Mouse (Mus musculus) CH12.LX (cell line): ENCODE results near the gene Nufip1. TPM values are rescaled to one million over a fixed set of nuclear protein-coding genes. Genes with fewer than 3 reads are reported as not detected.

Source experiments
- DNase-seq: peaks from one replicate; pipeline ENCODE4 v3.0.0-alpha.2; 2013; ENCODE audit errors: extremely low read depth
- H3K27ac ChIP-seq: 2 replicates; pipeline ENCODE4 v1.5.1; 2012; ENCODE audit warnings: low read depth, mild to moderate bottlenecking, control low read depth, moderate library complexity; ENCODE audit not compliant: insufficient read depth
- H3K27me3 ChIP-seq: replicated peaks from 2 replicates; pipeline ENCODE3; 2012; ENCODE audit warnings: inconsistent platforms
- H3K36me3 ChIP-seq, 2 experiments: replicated peaks in 1 of 2; 2 replicates each; pipeline versions ENCODE3 to v1.6.1; 2012; ENCODE audit warnings: inconsistent platforms in 1 of 2, low read length in 1 of 2, mild to moderate bottlenecking in 1 of 2, mixed read lengths in 1 of 2, moderate library complexity in 1 of 2; ENCODE audit not compliant: control insufficient read depth in 1 of 2, insufficient read depth in 1 of 2
- H3K4me1 ChIP-seq, 2 experiments: 2 replicates each; pipeline ENCODE4 v1.6.1; 2012; ENCODE audit warnings: inconsistent platforms in 1 of 2, moderate library complexity in 1 of 2; ENCODE audit not compliant: insufficient read depth in 2 of 2, control insufficient read depth in 1 of 2
- H3K4me2 ChIP-seq: 2 replicates; pipeline ENCODE4 v1.6.1; 2012; ENCODE audit warnings: low read depth, mild to moderate bottlenecking, control low read depth; ENCODE audit not compliant: poor library complexity, insufficient read depth, severe bottlenecking
- H3K4me3 ChIP-seq, 3 experiments: fragments of 150-350 bp in 1 of 3; sonication (generic) in 1 of 3; replicated peaks in 1 of 3; 2 replicates each; pipeline versions ENCODE3 to v1.5.1; 2011 to 2012; ENCODE audit warnings: low read depth in 2 of 3, low read length in 2 of 3, mild to moderate bottlenecking in 2 of 3, moderate library complexity in 2 of 3, control low read depth in 1 of 3, improper control_type of control experiment in 1 of 3, inconsistent platforms in 1 of 3, mixed read lengths in 1 of 3; ENCODE audit not compliant: poor library complexity in 1 of 3
- H3K79me2 ChIP-seq: replicated peaks from 2 replicates; pipeline ENCODE4 v1.6.1; 2012; ENCODE audit warnings: mild to moderate bottlenecking, moderate library complexity; ENCODE audit not compliant: control insufficient read depth, poor library complexity, insufficient read depth, severe bottlenecking; ENCODE audit errors: extremely low read depth
- H3K9ac ChIP-seq: 2 replicates; pipeline ENCODE4 v1.6.1; 2012; ENCODE audit warnings: low read depth, mild to moderate bottlenecking, control low read depth, moderate library complexity; ENCODE audit not compliant: insufficient read depth
- H3K9me3 ChIP-seq: replicated peaks from 2 replicates; pipeline ENCODE3; 2012; ENCODE audit warnings: low read length, inconsistent platforms, mixed read lengths
- BHLHE40 ChIP-seq: IDR thresholded peaks from 2 replicates; pipeline ENCODE4 v1.6.1; 2011; ENCODE audit warnings: mild to moderate bottlenecking, low read depth, low read length, improper control_type of control experiment
- CTCF ChIP-seq, 2 experiments: IDR thresholded peaks in 1 of 2; conservative IDR thresholded peaks in 1 of 2; 2 replicates each; pipeline ENCODE4 v1.5.1; 2011 to 2012; ENCODE audit warnings: low read depth in 2 of 2, low read length in 2 of 2, improper control_type of control experiment in 1 of 2, inconsistent platforms in 1 of 2, mild to moderate bottlenecking in 1 of 2, moderate library complexity in 1 of 2
- E2F4 ChIP-seq: IDR thresholded peaks from 2 replicates; pipeline ENCODE4 v1.6.1; 2011; ENCODE audit warnings: low read depth, low read length, improper control_type of control experiment; ENCODE audit not compliant: insufficient replicate concordance
- ELF1 ChIP-seq: IDR thresholded peaks from 2 replicates; pipeline ENCODE4 v1.6.1; 2014; ENCODE audit warnings: low read depth, mild to moderate bottlenecking, inconsistent platforms, low read length, improper control_type of control experiment
- HCFC1 ChIP-seq: IDR thresholded peaks from 2 replicates; pipeline ENCODE4 v1.6.1; 2012; ENCODE audit warnings: low read depth, mild to moderate bottlenecking, inconsistent platforms, low read length, improper control_type of control experiment
- IRF4 ChIP-seq: IDR thresholded peaks from 2 replicates; pipeline ENCODE4 v1.6.1; 2014; ENCODE audit warnings: low read depth, mild to moderate bottlenecking, inconsistent platforms, low read length, improper control_type of control experiment
- JUN ChIP-seq: IDR thresholded peaks from 2 replicates; pipeline ENCODE4 v1.6.1; 2011; ENCODE audit warnings: low read depth, mild to moderate bottlenecking, low read length, improper control_type of control experiment, moderate library complexity; ENCODE audit not compliant: insufficient read depth
- JUND ChIP-seq: conservative IDR thresholded peaks from 2 replicates; pipeline ENCODE4 v1.6.1; 2011; ENCODE audit warnings: low read depth, low read length, improper control_type of control experiment
- KAT2A ChIP-seq: IDR thresholded peaks from 2 replicates; pipeline ENCODE4 v1.6.1; 2012; ENCODE audit warnings: low read length, improper control_type of control experiment, inconsistent platforms; ENCODE audit not compliant: insufficient replicate concordance
- MAX ChIP-seq: IDR thresholded peaks from 2 replicates; pipeline ENCODE4 v1.6.1; 2011; ENCODE audit warnings: low read length, improper control_type of control experiment
- MXI1 ChIP-seq: IDR thresholded peaks from 2 replicates; pipeline ENCODE4 v1.6.1; 2011; ENCODE audit warnings: mild to moderate bottlenecking, low read depth, low read length, improper control_type of control experiment
- NRF1 ChIP-seq: IDR thresholded peaks from 2 replicates; pipeline ENCODE4 v1.6.1; 2014; ENCODE audit warnings: low read depth, mild to moderate bottlenecking, inconsistent platforms, low read length, improper control_type of control experiment, moderate library complexity
- SMC3 ChIP-seq: IDR thresholded peaks from 2 replicates; pipeline ENCODE4 v1.6.1; 2011; ENCODE audit warnings: low read depth, low read length, improper control_type of control experiment
- TBP ChIP-seq: conservative IDR thresholded peaks from 2 replicates; pipeline ENCODE4 v1.6.1; 2011; ENCODE audit warnings: low read depth, low read length, improper control_type of control experiment
- TCF12 ChIP-seq: IDR thresholded peaks from 2 replicates; pipeline ENCODE4 v1.6.1; 2014; ENCODE audit warnings: low read depth, mild to moderate bottlenecking, inconsistent platforms, low read length, improper control_type of control experiment
- USF2 ChIP-seq: conservative IDR thresholded peaks from 2 replicates; pipeline ENCODE4 v1.6.1; 2011; ENCODE audit warnings: low read depth, low read length, improper control_type of control experiment
- ZC3H11A ChIP-seq: IDR thresholded peaks from 2 replicates; pipeline ENCODE4 v1.6.1; 2012; ENCODE audit warnings: low read depth, mild to moderate bottlenecking, inconsistent platforms, low read length, improper control_type of control experiment
- ZMIZ1 ChIP-seq: IDR thresholded peaks from 2 replicates; pipeline ENCODE4 v1.6.1; 2012; ENCODE audit warnings: low read depth, mild to moderate bottlenecking, inconsistent platforms, low read length, improper control_type of control experiment
- ZNF384 ChIP-seq: IDR thresholded peaks from 2 replicates; pipeline ENCODE4 v1.6.1; 2012; ENCODE audit warnings: low read depth, low read length, improper control_type of control experiment, inconsistent platforms
- dilution Hi-C: fragments of 300-500 bp; cut with MboI; formaldehyde crosslinking; loops from 2 replicates; pipeline ENCODE4 v1.14.3; 2020; ENCODE audit warnings: low sequenced_read_pairs; ENCODE audit not compliant: extremely low pct_unique_long_range_greater_than_20kb, extremely low pct_ligation_motif_present
- in situ Hi-C: fragments of 300-500 bp; cut with MboI; formaldehyde crosslinking; loops from 3 replicates; pipeline ENCODE4 v1.14.3; 2019; ENCODE audit warnings: low sequenced_read_pairs, low pct_ligation_motif_present, low pct_unique_long_range_greater_than_20kb, mixed read lengths
- polyA plus RNA-seq: library from polyadenylated mRNA; unstranded; fragments of >175 nt; gene quantifications from 2 replicates; pipeline ENCODE4 v1.2.1, GENCODE M21; 2012; ENCODE audit warnings: low read depth; ENCODE audit not compliant: insufficient read length
- total RNA-seq, 2 experiments: library from RNA; depleted of rRNA; stranded (reverse); fragments of 300-350 nt in 1 of 2; fragments of >200 nt in 1 of 2; gene quantifications; 2 replicates each; pipeline ENCODE4 v1.2.3; 2012 to 2014

Gene Nufip1
- total and polyA plus RNA-seq, 3 experiments: 14.8 to 32.1 (median 24.6) TPM

- TF ChIP-seq NRF1 (no peak), TCF12 (peak; percentile 78), SMC3 (no peak), ZNF384 (no peak), IRF4 (peak; percentile 99), ELF1 (0 out of 2 replicates have a peak, but pooled peaks have one; percentile 42), KAT2A (no peak), ZMIZ1 (no peak), CTCF (conservative IDR thresholded peaks at IDR 0.05 in 1 of 2, IDR thresholded peaks at IDR 0.05 in 1 of 2; ENCODE audit: low read depth in 2 of 2, low read length in 2 of 2) (no peak)
Measured at GRCm38 (mm10) chr14:76179343-76179742, 68.7 kb downstream of the Nufip1 start (continued).

- no peak for TF ChIP-seq MAX
- TF ChIP-seq ZNF384: no peak
- no peak for TF ChIP-seq BHLHE40
- no peak for TF ChIP-seq HCFC1
- TF ChIP-seq USF2: no peak
- no peak for TF ChIP-seq MXI1
- no peak for TF ChIP-seq TCF12
- no peak for TF ChIP-seq JUND
- no peak for TF ChIP-seq ZC3H11A
- TF ChIP-seq ELF1: no peak
- no peak for TF ChIP-seq SMC3
- no peak for TF ChIP-seq TBP
- TF ChIP-seq CTCF (conservative IDR thresholded peaks at IDR 0.05 in 1 of 2, IDR thresholded peaks at IDR 0.05 in 1 of 2; ENCODE audit: low read depth in 2 of 2, low read length in 2 of 2): no peak
- DNase-seq: no peak
- no peak overlapping the region for H3K4me2 ChIP-seq
- no peak overlapping the region for H3K4me3 ChIP-seq
- in situ Hi-C loops (no loop called here), dilution Hi-C loops (no loop called here)
- H3K79me2 ChIP-seq: no peaks in the 10 kb centered on the region
- H3K27me3 ChIP-seq: no peaks in the 10 kb centered on the region
- H3K9me3 ChIP-seq: no peaks in the 10 kb centered on the region
- H3K9ac ChIP-seq: no peak overlapping the region
- no peak overlapping the region for H3K27ac ChIP-seq
- no peaks in the 10 kb centered on the region; a peak in 1 of 4 replicates for H3K4me1 ChIP-seq
- H3K36me3 ChIP-seq: no peaks in the 10 kb centered on the region
Measured at GRCm38 (mm10) chr14:76185358-76185757, 74.7 kb downstream of the Nufip1 start.

GRCm38 (mm10) chr14:76186299-76186698, 75.6 kb downstream of the Nufip1 start:
- dilution Hi-C loops: no loop called here
- H3K9me3 ChIP-seq: peaks cover 4% of the 10 kb centered on the region
- no peaks in the 10 kb centered on the region for H3K79me2 ChIP-seq

More at GRCm38 (mm10) chr14:76186299-76186698, 75.6 kb downstream of the Nufip1 start:
- TF ChIP-seq SMC3 (no peak), E2F4 (no peak), CTCF (conservative IDR thresholded peaks at IDR 0.05 in 1 of 2, IDR thresholded peaks at IDR 0.05 in 1 of 2; ENCODE audit: low read depth in 2 of 2, low read length in 2 of 2) (no peak), JUN (no peak)
- Histone ChIP-seq H3K9ac (no peak overlapping the region), H3K36me3 (no peaks in the 10 kb centered on the region), H3K27me3 (no peaks in the 10 kb centered on the region), H3K4me3 (no peak overlapping the region), H3K27ac (no peak overlapping the region), H3K4me2 (no peak overlapping the region), H3K4me1 (no peaks in the 10 kb centered on the region)
- no peak for DNase-seq
- in situ Hi-C loops: no loop called here

Other genes with a start within 250 kb of the Nufip1 start
- gene Kctd4, start 155.9 kb upstream of the Nufip1 start, total RNA-seq (2012; rRNA removed): 0.08 TPM in 1 of 2 replicates, not detected in the other
- not detected in 2 replicates for gene Kctd4, start 155.9 kb upstream of the Nufip1 start, total RNA-seq (2014; rRNA removed)
- 0.05 and 0.06 TPM in 2 replicates for gene Kctd4, start 155.9 kb upstream of the Nufip1 start, polyA plus RNA-seq
- 44.8 and 55.5 TPM in 2 replicates for gene Gtf2f2, start 100.0 kb upstream of the Nufip1 start, total RNA-seq (2012; rRNA removed)
- gene Gtf2f2, start 100.0 kb upstream of the Nufip1 start, total RNA-seq (2014; rRNA removed): 118 and 135 TPM in 2 replicates
- gene Gtf2f2, start 100.0 kb upstream of the Nufip1 start, polyA plus RNA-seq: 87.4 and 90.6 TPM in 2 replicates
- 12.9 and 13.5 TPM in 2 replicates for gene Gpalpp1, start 131 bp upstream of the Nufip1 start, total RNA-seq (2012; rRNA removed)
- 25.2 and 26.1 TPM in 2 replicates for gene Gpalpp1, start 131 bp upstream of the Nufip1 start, total RNA-seq (2014; rRNA removed)
- 18.9 and 20.2 TPM in 2 replicates for gene Gpalpp1, start 131 bp upstream of the Nufip1 start, polyA plus RNA-seq